Mouse (Mus musculus) heart, embryonic 11.5 days (tissue): ENCODE results near the gene Pik3ca. TPM values are rescaled to one million over a fixed set of nuclear protein-coding genes. Genes with fewer than 3 reads are reported as not detected.

Source experiments
- ATAC-seq: fragments of 200-750 bp; cut with Nextera tagmentation; replicated peaks from 2 replicates; pipeline ENCODE4 v1.8.0; 2017; ENCODE audit warnings: moderate library complexity; ENCODE audit not compliant: insufficient number of reproducible peaks, low FRiP score, low TSS enrichment
- H3K27ac ChIP-seq: fragments of 300-500 bp; sonication (generic); 2 replicates; pipeline ENCODE4 v1.5.1; 2014; ENCODE audit warnings: mild to moderate bottlenecking, low read depth, low read length
- H3K27me3 ChIP-seq: fragments of 300-500 bp; sonication (generic); 2 replicates; pipeline ENCODE4 v1.6.1; 2014; ENCODE audit warnings: mild to moderate bottlenecking, low read length, mixed read lengths; ENCODE audit not compliant: control insufficient read depth, insufficient read depth
- H3K36me3 ChIP-seq: fragments of 300-500 bp; sonication (generic); 2 replicates; pipeline ENCODE4 v1.6.1; 2014; ENCODE audit warnings: mild to moderate bottlenecking, low read length, moderate library complexity, mixed read lengths; ENCODE audit not compliant: control insufficient read depth, insufficient read depth
- H3K4me1 ChIP-seq: fragments of 300-500 bp; sonication (generic); 2 replicates; pipeline ENCODE4 v1.6.1; 2014; ENCODE audit warnings: low read length; ENCODE audit not compliant: control insufficient read depth, insufficient read depth
- H3K4me2 ChIP-seq: fragments of 300-500 bp; sonication (generic); 2 replicates; pipeline ENCODE4 v1.6.1; 2014; ENCODE audit warnings: mild to moderate bottlenecking, moderate library complexity
- H3K4me3 ChIP-seq: fragments of 300-500 bp; sonication (generic); 2 replicates; pipeline ENCODE4 v1.5.1; 2014; ENCODE audit warnings: low read depth, low read length
- H3K9ac ChIP-seq: fragments of 300-500 bp; sonication (generic); 2 replicates; pipeline ENCODE4 v1.6.1; 2014; ENCODE audit warnings: mild to moderate bottlenecking, low read depth, low read length, moderate library complexity
- H3K9me3 ChIP-seq: fragments of 300-500 bp; sonication (generic); replicated peaks from 2 replicates; pipeline ENCODE4 v1.6.1; 2016; ENCODE audit warnings: low read length; ENCODE audit not compliant: control insufficient read depth
- WGBS: fragments of 180-500 bp; shearing (Covaris S2); extraction: QIAGEN DNeasy Blood & Tissue Kit; methylation state at CpG from one replicate; pipeline ENCODE4 v1.1.7; 2014; ENCODE audit not compliant: insufficient replicate concordance; 5-methylcytosine and 5-hydroxymethylcytosine counted together
- polyA plus RNA-seq: library from polyadenylated mRNA; unstranded; fragments of >200 nt; fragmentation: Nextera tagmentation; extraction: Ambion mirVana; gene quantifications from 2 replicates; pipeline ENCODE4 v1.2.1, GENCODE M21; 2014

The Pik3ca gene
- polyA plus RNA-seq, 1 experiment from 2014 or later, result 12.0 TPM

DNA sequence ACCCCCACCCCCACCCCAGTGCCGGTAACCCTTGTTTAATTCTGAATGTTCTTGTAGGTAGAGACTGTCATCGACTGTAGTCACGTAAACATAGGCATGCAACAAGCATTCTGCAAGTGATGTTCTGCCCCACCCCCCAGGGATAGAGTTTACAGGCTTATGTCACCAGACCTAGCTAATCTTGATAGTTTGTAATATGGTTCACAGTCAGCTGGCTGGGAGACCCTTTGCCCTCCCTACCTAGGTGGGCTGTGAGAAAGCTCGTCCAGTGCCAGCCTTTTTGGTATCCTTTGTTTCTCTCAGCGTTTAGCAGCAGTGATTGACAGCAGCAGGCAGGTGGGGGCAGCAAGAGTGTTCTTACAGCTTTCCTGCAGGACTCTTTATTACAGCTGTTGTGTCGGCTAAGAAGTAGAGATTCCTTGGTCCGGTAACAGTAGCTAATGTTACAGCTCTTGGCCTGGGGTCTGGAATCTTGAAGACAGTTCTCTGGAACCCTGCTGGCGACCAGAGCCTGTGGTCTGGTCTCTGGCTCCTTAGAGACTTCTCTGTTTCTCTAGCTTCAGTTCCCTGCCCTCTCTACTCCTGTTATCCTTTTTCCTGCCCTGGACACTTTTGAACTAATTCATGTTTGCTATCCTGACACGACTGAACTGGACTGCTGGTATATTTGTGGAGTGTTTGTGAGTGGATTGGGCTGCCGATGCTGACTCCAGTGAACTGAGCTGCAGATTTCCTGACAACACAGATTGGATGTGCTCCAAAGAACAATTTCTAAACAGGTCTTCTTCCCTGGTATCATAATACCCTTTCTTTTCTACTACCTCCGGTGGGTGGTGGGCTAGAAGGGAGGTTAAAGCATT is 109.1 kb downstream of the Pik3ca start:
- ATAC-seq, result no peak
- Histone ChIP-seq H3K4me2 (no peak overlapping the region), H3K9me3 (no peaks in the 10 kb centered on the region), H3K27me3 (no peaks in the 10 kb centered on the region), H3K4me1 (peaks cover 3% of the 10 kb centered on the region; the same call in 1 of the 2 replicates), H3K4me3 (no peak overlapping the region), H3K27ac (no peak overlapping the region), H3K36me3 (no peaks in the 10 kb centered on the region), H3K9ac (no peak overlapping the region)
- 59% methylated on average over 11 of the region's 11 CpGs for WGBS

DNA sequence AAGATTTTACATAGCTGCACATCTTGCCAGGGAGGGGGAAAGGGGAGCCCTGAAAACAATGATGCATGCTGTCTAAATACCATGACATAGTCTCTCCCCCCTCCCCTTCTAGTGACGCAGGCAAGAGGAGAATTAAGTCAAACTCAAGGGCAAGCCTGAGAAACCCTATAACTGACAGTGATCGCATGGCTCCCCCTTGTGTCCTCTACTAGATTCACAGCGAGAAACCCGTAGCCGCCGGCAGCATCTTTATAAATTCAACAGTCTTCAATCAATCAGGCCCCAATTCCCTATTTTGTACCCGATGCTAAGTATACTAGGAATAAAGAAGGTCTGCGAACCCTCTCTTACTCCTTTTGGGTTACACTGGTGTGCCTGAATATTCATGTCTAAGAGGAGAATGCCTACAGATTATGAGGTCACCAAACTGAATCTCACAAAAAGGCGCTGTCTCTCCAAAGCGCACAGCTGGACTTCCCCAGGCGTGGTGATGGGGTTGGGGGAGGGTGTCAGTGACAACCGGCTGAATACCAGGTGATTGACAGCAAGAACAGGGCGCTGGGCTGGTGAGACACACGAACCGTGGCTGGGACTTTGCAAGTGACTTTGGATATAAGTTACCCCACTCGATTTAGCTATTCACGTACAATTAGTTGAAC is 111.3 kb downstream of the Pik3ca start:
- ATAC-seq, result no peak
- Histone ChIP-seq H3K9me3 (no peaks in the 10 kb centered on the region), H3K4me2 (peak overlapping the region; percentile 84), H3K4me1 (peaks cover 6% of the 10 kb centered on the region; the same call in 1 of the 2 replicates), H3K9ac (peak overlapping the region; percentile 58; the same call in 1 of the 2 replicates), H3K4me3 (peak overlapping the region; percentile 24), H3K36me3 (no peaks in the 10 kb centered on the region), H3K27me3 (no peaks in the 10 kb centered on the region), H3K27ac (no peak overlapping the region)
- WGBS, result 2% methylated on average over 17 of the region's 17 CpGs

DNA sequence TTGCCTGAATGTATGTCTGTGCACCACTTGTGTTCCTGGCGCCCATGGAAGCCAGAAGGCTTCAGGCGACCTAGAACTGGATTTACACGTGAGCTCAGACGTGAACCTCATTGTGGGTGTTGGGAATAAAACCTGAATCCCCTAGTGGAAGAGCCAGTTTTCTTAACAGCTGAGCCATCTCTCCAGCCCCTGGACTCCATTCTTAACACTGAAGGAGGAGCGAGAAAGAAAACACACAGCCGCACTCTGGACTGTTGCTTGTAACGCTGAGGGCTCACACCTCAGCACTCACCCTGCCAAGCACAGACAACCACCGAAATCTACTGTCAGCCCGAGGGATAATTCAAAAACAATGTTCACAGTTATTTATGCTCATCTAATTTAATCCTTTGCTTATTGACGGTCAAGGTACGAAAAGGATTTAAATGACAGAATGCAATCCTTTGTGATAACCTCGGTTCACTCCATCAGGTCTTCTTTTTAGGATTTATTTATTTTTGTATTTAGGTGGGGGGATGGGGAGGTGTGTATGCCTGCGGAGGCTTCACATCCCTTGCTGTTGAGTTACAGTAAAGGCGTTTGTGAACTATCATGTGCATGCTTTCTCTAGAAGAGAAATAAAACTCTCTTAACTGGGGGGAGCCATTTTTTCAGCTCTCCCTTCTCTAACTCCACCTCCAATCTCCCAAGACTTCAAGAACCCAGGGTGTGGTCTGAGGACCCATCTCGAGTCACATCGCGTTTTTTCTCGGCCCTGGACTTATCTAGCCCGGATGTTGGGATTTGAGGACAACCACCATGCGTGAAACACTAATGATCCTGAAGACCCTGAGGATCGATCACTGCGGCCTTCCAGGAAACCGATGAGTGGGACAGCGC is 112.3 kb downstream of the Pik3ca start, which contains the start of gene Zfp639:
Zfp639 (plus strand) TSS at position 764 of the 879 bp plus-strand sequence.
- peak within 1 kb of the TSS; percentile 84 for H3K4me2 ChIP-seq
- peak within 1 kb of the TSS; percentile 88 for H3K4me3 ChIP-seq
- H3K9me3 ChIP-seq, result no peaks in the 10 kb centered on the region
- no peaks in the 10 kb centered on the region for H3K36me3 ChIP-seq
- peaks cover 6% of the 10 kb centered on the region; the same call in 1 of the 2 replicates for H3K4me1 ChIP-seq
- 5% methylated on average over 24 of the region's 24 CpGs for WGBS
- no peak; the same call in 1 of the 2 replicates for ATAC-seq
- peak within 1 kb of the TSS; percentile 68 for H3K27ac ChIP-seq
- no peaks in the 10 kb centered on the region for H3K27me3 ChIP-seq
- peak within 1 kb of the TSS; percentile 93 for H3K9ac ChIP-seq

DNA sequence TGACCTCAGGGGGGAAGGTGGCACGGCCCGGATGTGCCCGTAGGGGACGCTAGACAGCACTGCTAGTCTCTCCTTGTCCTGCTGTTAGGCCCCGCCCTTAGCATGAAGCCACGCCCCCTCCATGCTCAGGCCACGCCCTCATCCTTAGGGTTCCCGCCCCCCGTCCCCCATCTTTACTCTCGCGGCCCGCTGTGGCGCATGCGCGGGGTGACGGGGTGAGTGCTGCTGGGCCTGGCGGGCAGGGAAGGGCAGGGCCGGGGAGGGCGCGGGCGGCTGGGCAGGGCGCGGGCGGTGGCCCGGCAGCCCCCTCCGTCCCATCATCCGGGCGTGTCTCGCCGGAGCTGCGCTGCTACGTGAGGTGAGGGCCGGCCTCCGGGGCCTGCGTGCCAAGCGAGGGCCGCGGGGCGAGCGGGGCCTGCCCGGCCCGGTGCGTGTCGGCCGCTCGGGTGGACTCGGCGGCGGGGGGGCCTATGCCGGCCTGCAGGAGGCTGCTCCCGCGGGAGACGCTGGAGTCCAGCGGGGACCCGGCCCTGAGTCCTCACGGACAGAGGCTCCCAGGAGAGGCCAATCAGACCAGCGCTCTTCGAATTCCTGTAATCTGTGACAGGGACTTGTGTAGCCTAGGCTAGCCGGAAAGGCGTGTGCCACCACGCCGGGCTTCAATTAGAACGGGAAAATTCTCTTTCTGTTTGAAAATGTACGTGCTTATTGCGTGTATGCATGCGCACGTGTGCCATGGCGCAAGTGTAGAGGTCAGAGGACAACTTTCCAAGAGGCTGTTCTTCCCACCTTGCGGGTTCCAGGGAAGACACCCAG is 113.1 kb downstream of the Pik3ca start:
- Histone ChIP-seq H3K9me3 (no peaks in the 10 kb centered on the region), H3K4me1 (peaks cover 6% of the 10 kb centered on the region; the same call in 1 of the 2 replicates)
- WGBS, result under 1% methylated on average over 66 of the region's 69 CpGs

DNA sequence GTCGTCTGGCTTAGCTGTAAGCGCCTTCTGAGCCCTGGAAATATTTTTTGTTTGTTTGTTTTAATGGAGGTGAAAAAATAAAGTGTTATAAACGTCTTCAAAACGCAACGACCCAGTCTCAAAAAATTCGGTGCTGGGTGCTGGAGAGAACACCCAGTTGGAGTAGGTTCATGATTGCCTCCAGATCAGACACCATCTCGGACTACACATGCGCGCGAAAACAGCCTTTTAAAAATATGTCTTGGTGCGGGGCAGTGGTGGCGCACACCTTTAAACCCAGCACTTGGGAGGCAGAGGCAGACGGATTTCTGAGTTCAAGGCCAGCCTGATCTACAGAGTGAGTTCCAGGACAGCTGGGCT is 113.7 kb downstream of the Pik3ca start:
- Histone ChIP-seq H3K9ac (peak overlapping the region; percentile 93), H3K4me3 (peak overlapping the region; percentile 88), H3K4me2 (peak overlapping the region; percentile 84), H3K27me3 (no peaks in the 10 kb centered on the region), H3K4me1 (peaks cover 6% of the 10 kb centered on the region; the same call in 1 of the 2 replicates), H3K27ac (peak overlapping the region; percentile 68), H3K9me3 (no peaks in the 10 kb centered on the region), H3K36me3 (no peaks in the 10 kb centered on the region)
- no peak for ATAC-seq
- 8% methylated on average over 13 of the region's 13 CpGs for WGBS

More for the DNA sequence above, 113.1 kb downstream of the Pik3ca start:
- Histone ChIP-seq H3K4me2 (peak overlapping the region; percentile 84), H3K4me3 (peak overlapping the region; percentile 88), H3K27ac (peak overlapping the region; percentile 68), H3K27me3 (no peaks in the 10 kb centered on the region), H3K36me3 (no peaks in the 10 kb centered on the region), H3K9ac (peak overlapping the region; percentile 93)
- peak; percentile 96 for ATAC-seq

DNA sequence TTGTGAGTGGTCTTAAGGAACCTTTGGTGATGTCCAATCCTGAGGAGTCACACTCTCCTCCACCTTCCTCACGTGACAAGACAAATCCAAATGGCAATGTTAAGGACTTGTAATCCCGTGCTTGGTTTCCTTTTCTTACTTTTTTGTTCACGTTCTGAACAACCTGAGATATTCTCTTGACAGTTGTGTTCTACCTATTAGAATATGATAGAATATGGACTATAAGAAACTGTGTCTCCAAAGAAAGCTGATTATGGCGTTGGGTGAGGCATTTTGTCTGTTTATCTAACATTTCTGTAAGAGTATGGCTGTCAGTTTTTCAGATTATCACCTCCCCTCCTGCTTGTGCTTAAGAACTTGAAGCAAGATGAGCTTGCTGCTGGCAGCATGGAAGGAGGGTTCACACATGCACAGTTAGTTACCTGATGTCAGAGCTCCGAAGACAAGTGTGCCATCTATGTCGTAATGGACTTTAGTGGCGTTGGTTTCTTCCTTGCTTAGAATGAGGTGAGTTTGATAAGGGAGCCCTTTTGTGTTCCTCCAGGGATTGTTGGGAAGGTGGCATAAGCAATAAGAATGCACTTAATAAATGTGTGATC is 115.3 kb downstream of the Pik3ca start:
- Histone ChIP-seq H3K9ac (no peak overlapping the region), H3K36me3 (peaks cover 3% of the 10 kb centered on the region), H3K27me3 (no peaks in the 10 kb centered on the region), H3K27ac (no peak overlapping the region), H3K4me1 (peaks cover 6% of the 10 kb centered on the region; the same call in 1 of the 2 replicates), H3K9me3 (no peaks in the 10 kb centered on the region), H3K4me2 (no peak overlapping the region), H3K4me3 (no peak overlapping the region)
- ATAC-seq, result no peak
- WGBS, result 83% methylated on average over 7 of the region's 7 CpGs

DNA sequence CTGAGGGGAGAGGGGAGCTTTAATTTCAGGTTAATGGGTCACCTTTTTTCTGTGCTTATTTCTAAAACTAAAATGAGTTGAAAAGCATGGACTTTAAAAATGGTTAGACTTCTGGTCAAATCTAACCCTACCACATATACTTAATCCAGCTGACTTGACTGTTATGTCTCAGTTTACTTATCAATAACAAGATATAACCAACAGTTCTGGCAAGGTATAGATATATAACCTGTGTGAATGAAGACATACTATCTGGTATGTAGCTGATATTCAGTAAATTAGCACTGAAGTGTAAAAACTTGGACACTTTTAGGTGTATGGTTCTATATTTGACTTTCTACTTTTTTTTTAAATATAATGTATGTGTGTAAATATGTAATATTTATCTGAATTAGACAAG is 116.1 kb downstream of the Pik3ca start:
- H3K36me3 ChIP-seq, result peaks cover 3% of the 10 kb centered on the region
- no peak overlapping the region for H3K4me3 ChIP-seq
- no peaks in the 10 kb centered on the region for H3K9me3 ChIP-seq
- H3K4me2 ChIP-seq, result no peak overlapping the region
- H3K27me3 ChIP-seq, result no peaks in the 10 kb centered on the region
- peaks cover 6% of the 10 kb centered on the region; the same call in 1 of the 2 replicates for H3K4me1 ChIP-seq
- H3K27ac ChIP-seq, result no peak overlapping the region
- no peak for ATAC-seq
- H3K9ac ChIP-seq, result no peak overlapping the region
